Mouse (Mus musculus) limb, embryonic 11.5 days (tissue): ENCODE data around the gene Celf2. TPM values are rescaled to one million over a fixed set of nuclear protein-coding genes. Genes with fewer than 3 reads are reported as not detected.
A peak's percentile ranks its signal among the peaks of the same experiment; 100 is the strongest.

ENCODE experiments used
- ATAC-seq: fragments of 200-750 bp; cut with Nextera tagmentation; 2 replicates; pipeline ENCODE4 v1.8.0; 2017; ENCODE audit warnings: low read depth; ENCODE audit not compliant: insufficient number of reproducible peaks, low FRiP score, low TSS enrichment
- DNase-seq: peaks from one replicate; pipeline ENCODE4 v3.0.0-alpha.2; 2015; ENCODE audit warnings: low spot score
- H3K27ac ChIP-seq: fragments of 300-500 bp; sonication (generic); replicated peaks from 2 replicates; pipeline ENCODE4 v1.5.1; 2014; ENCODE audit warnings: low read depth, mild to moderate bottlenecking, low read length
- H3K27me3 ChIP-seq: fragments of 300-500 bp; sonication (generic); 2 replicates; pipeline ENCODE4 v1.6.1; 2014; ENCODE audit warnings: mild to moderate bottlenecking, low read length, mixed read lengths; ENCODE audit not compliant: control insufficient read depth, insufficient read depth
- H3K36me3 ChIP-seq: fragments of 300-500 bp; sonication (generic); 2 replicates; pipeline ENCODE4 v1.6.1; 2014; ENCODE audit warnings: mild to moderate bottlenecking, low read length, moderate library complexity, mixed read lengths; ENCODE audit not compliant: control insufficient read depth, insufficient read depth
- H3K4me1 ChIP-seq: fragments of 300-500 bp; sonication (generic); 2 replicates; pipeline ENCODE4 v1.6.1; 2014; ENCODE audit warnings: low read length, mixed read lengths; ENCODE audit not compliant: control insufficient read depth, insufficient read depth
- H3K4me2 ChIP-seq: fragments of 300-500 bp; sonication (generic); 2 replicates; pipeline ENCODE4 v1.6.1; 2014; ENCODE audit warnings: low read depth, mild to moderate bottlenecking, moderate library complexity; ENCODE audit not compliant: severe bottlenecking
- H3K4me3 ChIP-seq: fragments of 300-500 bp; sonication (generic); 2 replicates; pipeline ENCODE4 v1.5.1; 2014; ENCODE audit warnings: low read depth, low read length
- H3K9ac ChIP-seq: fragments of 300-500 bp; sonication (generic); 2 replicates; pipeline ENCODE4 v1.6.1; 2014; ENCODE audit warnings: mild to moderate bottlenecking, low read length
- H3K9me3 ChIP-seq: fragments of 300-500 bp; sonication (generic); 2 replicates; pipeline ENCODE4 v1.6.1; 2016; ENCODE audit warnings: low read length; ENCODE audit not compliant: control insufficient read depth
- WGBS: fragments of 180-500 bp; shearing (Covaris S2); extraction: QIAGEN DNeasy Blood & Tissue Kit; methylation state at CpG from one replicate; pipeline ENCODE4 v1.1.7; 2014; 5-methylcytosine and 5-hydroxymethylcytosine counted together
- polyA plus RNA-seq: library from polyadenylated mRNA; unstranded; fragments of >200 nt; fragmentation: Nextera tagmentation; extraction: Ambion mirVana; gene quantifications from 2 replicates; pipeline ENCODE4 v1.2.1, GENCODE M21; 2014

The Celf2 gene
- polyA plus RNA-seq, 1 experiment from 2014 or later: 24.1 TPM

DNA sequence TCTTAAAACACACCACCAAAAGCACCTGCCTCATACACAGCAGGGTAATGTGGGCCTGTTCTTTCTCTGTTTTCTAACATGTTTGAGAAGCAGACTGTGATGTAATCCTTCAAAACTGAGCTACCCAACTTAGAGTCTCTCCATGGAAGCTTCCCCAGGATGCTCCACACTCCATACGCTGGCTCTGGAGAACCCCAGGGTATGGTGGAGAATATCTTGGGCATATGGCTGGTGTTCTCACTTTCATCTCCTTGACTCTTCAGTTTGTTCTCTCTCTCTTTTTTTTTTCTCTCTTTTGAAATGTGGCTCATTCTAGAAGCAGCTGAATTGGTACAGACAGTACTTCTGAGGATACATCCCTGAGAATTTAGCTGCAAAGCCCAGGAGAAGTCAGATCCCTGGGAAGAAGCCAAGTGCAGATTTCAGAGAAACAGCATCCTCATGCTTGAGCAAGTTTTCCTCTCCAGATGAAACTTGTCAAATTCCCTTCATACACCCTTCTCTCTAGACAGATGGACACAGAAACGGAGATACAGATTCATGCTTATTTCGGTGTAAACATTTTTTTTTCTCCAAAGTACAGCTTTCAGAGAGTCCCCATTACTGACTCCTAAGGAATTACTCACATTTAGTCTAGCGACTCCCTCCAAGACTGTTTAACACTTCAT, 581.5 kb downstream of the Celf2 start:
- Histone ChIP-seq H3K4me3 (no peak overlapping the region), H3K9ac (no peak overlapping the region), H3K9me3 (no peaks in the 10 kb centered on the region), H3K27me3 (no peaks in the 10 kb centered on the region), H3K27ac (no peak overlapping the region), H3K4me2 (no peak overlapping the region), H3K4me1 (no peaks in the 10 kb centered on the region), H3K36me3 (no peaks in the 10 kb centered on the region)
- ATAC-seq: no peak
- DNase-seq: no peak
- WGBS: 86% methylated on average over 4 of the region's 4 CpGs

DNA sequence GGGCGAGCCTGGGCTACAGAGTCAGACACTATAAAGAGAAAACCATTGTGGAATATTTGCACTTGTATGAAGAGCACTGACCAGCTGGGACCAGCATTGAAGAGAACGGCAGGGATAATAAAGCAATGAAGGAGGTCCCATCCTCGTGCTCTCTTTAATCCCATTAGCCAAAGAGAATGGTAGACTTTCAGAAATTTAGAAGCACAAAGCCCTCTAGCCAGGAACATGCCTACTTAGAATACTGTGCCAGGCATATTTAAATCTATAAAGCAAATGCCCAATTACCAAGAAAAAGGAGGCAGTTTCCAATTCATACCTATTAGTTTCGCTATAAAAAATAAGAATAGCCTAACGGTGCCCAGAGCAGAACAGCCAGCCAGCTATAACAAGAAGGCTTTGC, 583.9 kb downstream of the Celf2 start:
- 81% methylated on average over 5 of the region's 5 CpGs for WGBS
- H3K9ac ChIP-seq: no peak overlapping the region
- no peak overlapping the region for H3K4me3 ChIP-seq
- H3K36me3 ChIP-seq: no peaks in the 10 kb centered on the region
- H3K4me2 ChIP-seq: no peak overlapping the region
- no peaks in the 10 kb centered on the region for H3K4me1 ChIP-seq
- ATAC-seq (no peak), DNase-seq (no peak)
- no peak overlapping the region for H3K27ac ChIP-seq
- no peaks in the 10 kb centered on the region for H3K27me3 ChIP-seq
- H3K9me3 ChIP-seq: no peaks in the 10 kb centered on the region

DNA sequence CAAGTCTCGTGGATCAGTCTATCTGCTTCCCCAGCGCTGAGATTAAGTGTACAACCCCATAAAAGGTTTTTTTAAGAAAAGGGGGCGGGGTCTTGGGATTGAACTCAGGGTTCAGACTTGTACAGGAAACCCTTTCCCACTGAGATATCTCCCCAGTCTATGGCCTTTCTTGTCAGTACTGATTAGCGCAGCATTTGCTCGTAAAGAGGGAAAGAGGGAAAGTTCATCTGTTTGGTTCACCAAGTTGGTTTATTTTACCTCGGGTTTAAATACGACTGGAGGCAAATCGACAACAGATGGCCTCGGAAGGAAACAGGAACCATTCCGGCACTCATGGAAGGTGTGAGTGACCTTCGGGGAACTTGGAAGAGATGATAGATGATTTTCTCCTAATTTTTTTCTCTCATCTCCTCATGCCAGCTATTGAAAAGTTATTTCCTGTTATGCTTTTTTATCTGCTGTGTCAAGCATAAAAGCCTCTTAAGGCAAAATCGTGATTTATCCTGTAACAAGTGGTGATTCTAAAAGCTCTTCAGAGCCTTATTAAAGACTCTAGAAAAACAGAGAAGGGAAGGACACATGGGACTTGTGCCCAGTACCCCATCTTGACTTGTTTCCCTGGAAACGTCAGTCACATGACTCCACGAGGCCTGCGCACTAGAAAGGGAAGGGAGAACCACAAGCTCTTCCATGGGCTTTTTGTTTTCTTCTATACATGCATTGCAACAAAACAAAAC, 585.5 kb downstream of the Celf2 start:
- no peak overlapping the region for H3K9ac ChIP-seq
- H3K36me3 ChIP-seq: no peaks in the 10 kb centered on the region
- H3K27me3 ChIP-seq: no peaks in the 10 kb centered on the region
- H3K4me1 ChIP-seq: no peaks in the 10 kb centered on the region
- peak; percentile 82 for ATAC-seq
- peak; percentile 62 for DNase-seq
- no peak overlapping the region for H3K4me3 ChIP-seq
- H3K4me2 ChIP-seq: peak overlapping the region; percentile 10; the same call in 1 of the 2 replicates
- WGBS: 13% methylated on average over 15 of the region's 15 CpGs
- H3K9me3 ChIP-seq: no peaks in the 10 kb centered on the region
- H3K27ac ChIP-seq: no peak overlapping the region

DNA sequence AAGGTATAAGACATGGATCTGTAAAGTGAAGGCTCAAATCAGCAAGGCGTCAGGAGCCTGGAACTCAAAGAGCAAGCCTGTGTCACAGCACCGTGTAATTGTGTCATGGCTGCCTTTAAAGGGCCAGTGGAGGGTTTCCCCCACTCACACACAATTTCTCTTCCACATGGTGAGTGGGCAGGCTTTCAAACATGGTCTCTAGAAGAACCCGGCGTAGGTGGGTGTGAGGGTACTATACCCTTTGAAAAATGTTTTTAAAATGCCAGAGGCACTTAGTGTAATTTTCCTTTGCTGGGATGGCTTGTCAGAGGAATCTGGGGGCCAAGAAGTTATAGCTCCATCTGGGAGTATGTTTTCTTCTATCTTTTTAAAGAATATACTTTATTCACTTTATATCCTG, 594.0 kb downstream of the Celf2 start:
- Histone ChIP-seq H3K4me3 (no peak overlapping the region), H3K36me3 (no peaks in the 10 kb centered on the region), H3K4me2 (no peak overlapping the region), H3K27ac (no peak overlapping the region), H3K4me1 (no peaks in the 10 kb centered on the region), H3K9ac (no peak overlapping the region), H3K27me3 (no peaks in the 10 kb centered on the region), H3K9me3 (no peaks in the 10 kb centered on the region)
- 92% methylated on average over 4 of the region's 4 CpGs for WGBS
- DNase-seq: no peak
- ATAC-seq: no peak

DNA sequence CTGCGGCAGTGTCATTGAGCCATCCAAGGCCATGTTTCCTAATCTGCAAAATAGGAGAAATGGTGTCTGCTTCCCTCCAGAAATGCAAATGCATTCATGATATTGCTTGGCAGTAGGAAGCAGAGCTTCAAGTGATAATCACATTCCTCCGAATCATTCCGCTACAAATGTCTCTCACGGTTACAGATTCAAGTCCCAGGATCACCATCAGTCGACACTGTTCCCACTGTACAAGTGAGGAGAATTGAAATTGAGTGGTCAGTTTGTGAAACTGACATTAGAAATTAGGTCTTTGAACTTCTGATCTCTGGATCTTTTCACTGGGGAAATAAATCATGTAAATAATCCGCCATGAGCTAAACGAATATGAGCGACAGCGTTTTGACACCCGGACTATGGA, 596.0 kb downstream of the Celf2 start:
- H3K9me3 ChIP-seq: no peaks in the 10 kb centered on the region
- H3K9ac ChIP-seq: no peak overlapping the region
- no peak for ATAC-seq
- H3K27ac ChIP-seq: no peak overlapping the region
- H3K36me3 ChIP-seq: no peaks in the 10 kb centered on the region
- no peaks in the 10 kb centered on the region for H3K4me1 ChIP-seq
- H3K4me3 ChIP-seq: no peak overlapping the region
- 92% methylated on average over 10 of the region's 10 CpGs for WGBS
- no peaks in the 10 kb centered on the region for H3K27me3 ChIP-seq
- no peak overlapping the region for H3K4me2 ChIP-seq
- DNase-seq: no peak

DNA sequence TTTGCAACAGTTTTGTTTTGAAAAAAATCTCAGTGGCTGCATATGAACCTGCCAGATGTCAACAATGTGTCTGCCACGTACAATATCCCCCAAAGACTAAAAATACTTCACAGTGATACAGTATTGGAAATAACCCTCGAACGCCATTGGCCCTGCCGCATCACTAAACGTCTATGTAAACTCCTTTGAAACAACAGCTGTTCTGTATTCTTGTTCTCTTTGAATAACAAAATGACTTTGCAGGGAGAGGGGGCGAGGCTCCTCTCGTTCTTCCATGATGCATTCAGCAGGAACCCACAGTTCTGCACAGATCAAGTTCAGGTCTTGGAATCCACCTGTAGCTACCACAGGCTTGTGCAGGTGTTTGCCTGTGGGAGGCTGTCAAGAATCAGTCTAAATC, 597.4 kb downstream of the Celf2 start:
- Histone ChIP-seq H3K4me1 (no peaks in the 10 kb centered on the region), H3K4me3 (no peak overlapping the region), H3K36me3 (no peaks in the 10 kb centered on the region), H3K27me3 (no peaks in the 10 kb centered on the region), H3K4me2 (no peak overlapping the region), H3K9ac (no peak overlapping the region), H3K27ac (no peak overlapping the region), H3K9me3 (no peaks in the 10 kb centered on the region)
- DNase-seq (no peak), ATAC-seq (no peak)
- 77% methylated on average over 7 of the region's 7 CpGs for WGBS

DNA sequence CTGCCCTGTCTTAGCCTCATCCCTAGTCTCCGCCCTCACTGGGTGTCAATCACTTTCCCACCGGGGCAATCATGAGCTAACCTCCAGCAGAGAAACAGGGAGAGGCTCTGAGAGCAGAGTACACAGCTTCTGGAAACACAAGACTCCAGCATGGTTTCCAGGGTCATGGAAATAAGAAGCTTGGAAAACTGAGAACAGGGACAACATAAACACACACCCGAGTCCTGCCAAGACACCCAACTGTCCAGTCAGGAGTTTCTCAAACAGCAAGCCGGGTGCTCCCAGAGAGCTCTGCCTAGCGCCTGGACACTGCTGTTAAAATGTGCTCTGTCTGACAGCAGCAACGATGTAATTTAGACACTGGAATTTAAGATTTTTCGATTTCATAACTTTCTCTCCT, 599.4 kb downstream of the Celf2 start:
- Histone ChIP-seq H3K9me3 (no peaks in the 10 kb centered on the region), H3K36me3 (no peaks in the 10 kb centered on the region), H3K27me3 (no peaks in the 10 kb centered on the region), H3K4me3 (no peak overlapping the region), H3K9ac (no peak overlapping the region), H3K27ac (no peak overlapping the region), H3K4me2 (no peak overlapping the region), H3K4me1 (no peaks in the 10 kb centered on the region)
- no peak for ATAC-seq
- WGBS: 82% methylated on average over 7 of the region's 7 CpGs
- no peak for DNase-seq

DNA sequence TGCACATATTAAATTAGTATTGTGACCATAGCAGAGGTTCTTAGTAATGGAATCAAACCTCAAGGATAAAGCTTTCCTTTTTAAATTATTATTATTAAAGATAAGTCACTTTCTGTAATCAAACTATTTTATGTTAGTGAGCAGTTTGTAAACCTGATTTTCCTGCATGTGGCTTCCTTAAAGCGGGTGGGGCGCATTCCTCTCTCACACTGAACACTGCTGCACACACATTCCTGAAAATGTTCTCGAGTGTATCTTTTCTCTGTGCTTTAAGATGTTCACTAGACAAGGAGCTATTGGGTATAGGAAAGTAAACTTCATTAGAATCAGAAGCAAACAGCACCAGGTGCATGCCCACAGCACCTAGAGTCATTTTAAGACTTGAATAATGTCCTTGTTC, 605.0 kb downstream of the Celf2 start:
- Histone ChIP-seq H3K9me3 (no peaks in the 10 kb centered on the region), H3K4me3 (no peak overlapping the region), H3K4me1 (no peaks in the 10 kb centered on the region), H3K4me2 (no peak overlapping the region), H3K27me3 (no peaks in the 10 kb centered on the region), H3K9ac (no peak overlapping the region), H3K36me3 (no peaks in the 10 kb centered on the region), H3K27ac (no peak overlapping the region)
- WGBS: 92% methylated on average over 3 of the region's 3 CpGs
- no peak for ATAC-seq
- DNase-seq: no peak
